Mouse (Mus musculus): Measurements from ENCODE around the gene Mgat4c. TPM values are rescaled to one million over a fixed set of nuclear protein-coding genes. Genes with fewer than 3 reads are reported as not detected.
"Not testable (repeated sequence)": the region's sequence is repeated elsewhere in the genome, so short reads cannot be mapped to it uniquely, and the experiment has no call there.

Gene Mgat4c
- total RNA-seq, 2 experiments from 2014 or later, result not detected

GRCm38 (mm10) chr10:102417654-102418272 lies 736.5 kb downstream of the Mgat4c start:
- no peak for ATAC-seq (replicated peaks; ENCODE audit: low FRiP score, poor library complexity, severe bottlenecking)

GRCm38 (mm10) chr10:102435048-102435447 lies 753.8 kb downstream of the Mgat4c start:
- not testable (repeated sequence) for ATAC-seq (replicated peaks; ENCODE audit: low FRiP score, poor library complexity, severe bottlenecking)

DNA sequence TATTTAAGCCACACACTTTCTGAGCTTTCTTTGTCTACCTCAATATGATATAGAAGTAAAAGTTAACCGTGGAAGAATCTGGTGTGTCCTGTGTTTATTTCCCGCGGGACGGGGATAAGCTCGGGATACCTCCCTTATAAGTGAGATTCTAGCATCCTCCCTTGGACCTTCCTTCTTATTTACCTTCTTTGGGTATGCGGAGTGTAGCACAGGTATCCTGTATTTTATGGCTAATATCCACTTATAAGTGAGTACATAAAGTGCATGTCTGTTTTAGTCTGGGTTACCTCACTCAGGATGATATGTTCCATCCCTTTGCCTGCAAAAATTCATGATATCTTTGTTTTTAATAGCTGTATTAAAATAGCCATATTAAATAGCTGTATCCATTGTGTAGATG lies 754.2 kb downstream of the Mgat4c start:
- ATAC-seq (replicated peaks; ENCODE audit: low FRiP score, poor library complexity, severe bottlenecking), result not testable (repeated sequence)
